Mouse (Mus musculus): ENCODE results near the gene Mtm1.

Gene Mtm1

DNA sequence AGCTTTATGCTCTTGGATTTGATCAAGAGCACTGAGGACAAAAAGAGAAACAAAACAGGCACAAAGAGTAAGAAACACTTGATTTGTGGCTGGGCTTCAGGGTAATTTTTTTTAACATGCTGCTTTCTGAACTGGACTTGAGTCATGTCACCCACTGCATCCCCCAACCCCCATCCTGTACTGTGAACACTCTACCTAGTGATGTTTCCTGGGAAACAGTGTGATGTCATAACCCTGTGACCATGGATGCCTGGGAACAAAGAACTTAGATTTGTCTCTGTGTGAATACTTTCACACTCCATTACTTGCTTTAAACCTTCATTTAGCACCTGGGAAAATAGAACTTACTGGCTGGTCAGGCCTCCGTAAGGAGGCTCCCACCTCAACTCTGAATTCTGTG lies at the start of gene Mtm1:
Gene Mtm1 (plus strand): TSS at position 301 of the 400 bp plus-strand sequence.
- no peak for DNase-seq (ENCODE audit: low read depth)

DNA sequence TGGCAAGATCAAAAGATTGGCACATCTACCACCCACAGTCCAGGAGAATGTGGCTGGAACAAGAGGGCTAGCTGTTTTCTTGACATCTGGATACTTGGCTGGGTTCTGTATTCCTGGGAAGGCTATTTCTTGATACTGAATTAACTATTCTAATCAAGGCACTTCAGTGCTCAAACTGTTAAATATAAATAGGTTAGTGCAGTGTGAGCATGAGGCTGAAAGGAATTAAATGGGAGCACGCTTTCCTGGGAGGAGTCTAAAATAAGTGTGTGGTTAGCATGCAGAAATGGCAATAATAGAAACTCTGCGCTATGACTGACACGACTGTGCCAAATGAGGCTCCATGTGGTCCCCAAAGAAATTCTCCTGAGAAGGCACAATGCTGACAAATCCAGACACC lies 29.0 kb upstream of the Mtm1 start:
- no peak for DNase-seq (ENCODE audit: low read depth)

DNA sequence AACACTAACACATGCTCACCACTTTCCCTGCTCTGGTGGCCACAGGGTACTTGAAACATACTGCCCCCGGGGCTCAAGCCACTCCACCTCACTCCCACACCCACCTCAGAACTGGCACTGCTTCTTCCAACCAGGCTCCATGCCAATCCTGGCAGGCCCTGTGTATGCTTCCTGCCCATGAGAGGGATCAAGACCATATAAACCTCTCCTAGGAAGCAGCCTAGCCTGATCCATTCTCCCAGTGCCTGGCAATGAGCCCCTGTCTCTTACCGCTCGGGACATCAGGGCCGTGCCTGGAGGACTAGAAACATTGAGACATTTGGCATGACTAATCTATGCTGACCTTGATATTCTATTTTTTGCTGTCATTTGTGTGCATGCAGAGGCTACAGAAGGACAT lies 26.9 kb upstream of the Mtm1 start:
- no peak for DNase-seq (ENCODE audit: low read depth)

DNA sequence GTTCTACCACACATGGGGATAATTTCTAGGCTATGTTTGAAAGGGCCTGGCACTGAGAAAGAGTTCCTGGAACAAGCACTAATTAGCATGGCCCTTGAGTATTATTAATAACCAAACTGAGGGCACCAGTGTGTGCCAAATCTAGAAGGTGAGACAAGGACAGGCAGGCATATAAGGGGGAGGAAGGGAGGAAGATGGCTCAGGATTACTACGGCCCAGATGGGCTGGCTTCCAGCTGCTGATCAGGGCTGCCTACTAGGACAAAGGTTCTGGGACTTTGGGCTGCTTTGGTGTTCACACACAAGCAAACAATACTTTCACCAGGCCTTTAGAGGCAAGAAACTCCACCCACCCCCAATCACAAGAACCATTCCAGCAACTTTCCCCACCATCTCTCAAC lies 24.2 kb upstream of the Mtm1 start:
- DNase-seq (ENCODE audit: low read depth): no peak

DNA sequence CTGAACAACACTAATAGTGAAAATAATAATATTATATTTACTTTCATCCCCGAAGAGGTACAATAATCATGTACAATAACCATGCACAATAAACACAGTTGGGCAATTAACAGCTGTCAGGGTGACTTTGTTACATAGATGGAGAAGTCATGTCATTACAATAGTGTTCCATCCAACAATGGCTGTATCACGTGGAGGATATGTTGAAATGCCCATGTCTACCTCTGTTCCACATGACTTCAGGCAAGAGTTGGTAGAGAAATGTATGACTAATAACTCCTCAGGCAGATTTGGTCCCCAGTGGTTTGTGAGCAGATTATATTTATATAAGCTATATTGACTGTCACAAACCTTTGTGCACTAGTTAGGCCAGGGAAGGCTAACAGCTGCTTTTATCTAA lies 5.8 kb upstream of the Mtm1 start:
- DNase-seq (ENCODE audit: low read depth): peak; percentile 60

DNA sequence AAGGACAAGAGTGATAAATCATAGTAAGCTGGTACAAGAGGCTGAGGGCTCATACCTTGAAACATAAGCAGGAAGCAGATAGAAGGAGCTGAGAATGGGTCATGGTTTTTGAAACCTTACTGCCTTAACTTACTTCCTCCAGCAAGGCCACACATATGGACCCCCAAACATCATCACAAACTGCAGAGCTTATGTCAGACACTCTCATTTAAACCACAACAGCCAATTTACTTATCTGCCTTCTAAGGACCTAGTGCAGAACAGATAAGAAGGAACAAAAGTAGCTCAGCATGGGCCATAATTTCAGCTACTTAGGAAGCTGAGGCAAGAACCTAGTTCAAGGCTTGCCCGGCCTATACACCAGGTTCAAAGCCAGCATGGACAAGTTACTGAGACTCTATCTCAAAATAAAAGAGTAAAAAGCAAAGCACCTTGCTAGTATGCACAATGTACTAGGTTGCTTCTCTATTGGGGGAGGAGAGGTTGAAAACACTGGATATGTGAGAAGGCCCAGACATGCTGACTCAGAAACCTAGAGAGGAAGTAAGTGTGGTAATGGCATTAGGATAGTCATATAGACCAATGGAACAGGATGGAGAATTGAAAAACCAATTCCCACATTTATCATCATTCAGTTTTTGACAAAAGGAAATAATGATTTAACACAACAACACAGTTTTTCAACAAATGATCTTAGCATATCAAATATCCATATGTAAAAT lies 4.6 kb upstream of the Mtm1 start:
- peak; percentile 68 for DNase-seq (ENCODE audit: low read depth)

DNA sequence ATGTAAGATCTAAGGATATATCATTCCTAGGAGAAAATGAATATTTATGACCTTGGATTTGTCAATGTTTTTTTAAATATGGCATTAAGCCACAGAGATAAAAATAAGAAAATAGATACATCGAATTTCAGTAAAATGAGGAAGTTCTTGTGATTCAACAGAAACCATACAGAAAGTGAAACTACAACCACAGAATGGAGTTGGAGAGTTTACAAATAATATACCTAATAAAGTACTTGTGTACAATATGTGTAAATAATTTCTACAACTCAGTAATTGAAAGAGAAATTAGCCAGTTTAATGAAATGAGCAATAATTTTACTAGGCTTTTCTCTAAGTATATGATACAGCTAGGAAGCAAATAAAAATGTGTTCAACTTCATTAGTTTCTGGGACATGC lies 4.0 kb upstream of the Mtm1 start:
- peak; percentile 57 for DNase-seq (ENCODE audit: low read depth)

DNA sequence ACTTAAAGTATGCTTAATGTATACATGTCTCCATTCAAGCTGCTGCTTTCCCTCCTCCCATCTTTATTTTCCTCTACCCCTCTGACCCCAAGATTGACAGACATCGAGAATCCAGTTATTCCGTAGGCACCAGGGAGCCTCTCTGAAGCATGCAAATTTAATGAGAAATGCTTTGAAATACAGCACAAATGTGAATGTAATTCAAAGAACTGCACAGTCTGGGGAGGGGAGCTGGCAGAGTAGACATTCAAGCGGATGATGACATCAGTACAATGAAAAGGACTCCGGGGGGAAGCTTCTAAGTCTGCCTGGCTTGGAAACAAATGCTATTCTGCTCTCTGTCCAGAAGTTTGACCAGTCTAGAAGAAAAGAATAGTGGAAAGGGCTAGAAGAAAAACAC lies 2.3 kb downstream of the Mtm1 start:
- DNase-seq (ENCODE audit: low read depth): no peak

DNA sequence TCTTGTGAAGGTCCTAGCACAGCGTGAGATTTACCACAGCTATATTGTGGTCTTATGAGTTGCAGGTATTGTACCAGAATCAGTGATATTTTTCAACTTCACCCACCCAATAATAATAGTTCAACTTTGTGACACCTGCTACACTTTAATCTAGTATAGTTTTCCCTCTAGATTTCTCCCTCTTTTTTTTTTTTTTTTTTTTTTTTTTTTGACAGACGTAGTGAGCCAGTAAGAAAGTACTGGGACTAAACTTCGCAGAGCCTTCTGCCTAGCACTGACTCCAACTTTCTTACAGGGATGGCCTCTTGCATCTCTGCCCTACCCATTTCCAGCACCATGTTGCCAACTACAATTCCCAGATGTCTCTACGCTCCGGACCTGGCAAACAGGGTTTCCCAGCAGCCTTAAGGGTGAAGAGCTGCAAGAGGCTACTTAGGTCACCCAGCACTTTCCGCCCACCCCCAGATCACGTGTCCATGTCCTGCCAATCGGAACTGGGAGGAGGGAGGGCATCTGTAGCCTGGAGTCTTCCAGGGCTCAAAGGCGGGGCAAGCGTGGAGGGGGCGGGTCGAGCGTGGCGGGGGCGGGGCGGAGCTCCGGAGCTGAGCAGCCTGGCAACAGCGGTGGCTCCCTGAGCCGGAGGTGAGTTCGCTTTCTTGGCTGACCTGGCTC lies 4.0 kb downstream of the Mtm1 start:
- peak; percentile 97 for DNase-seq (ENCODE audit: low read depth)

DNA sequence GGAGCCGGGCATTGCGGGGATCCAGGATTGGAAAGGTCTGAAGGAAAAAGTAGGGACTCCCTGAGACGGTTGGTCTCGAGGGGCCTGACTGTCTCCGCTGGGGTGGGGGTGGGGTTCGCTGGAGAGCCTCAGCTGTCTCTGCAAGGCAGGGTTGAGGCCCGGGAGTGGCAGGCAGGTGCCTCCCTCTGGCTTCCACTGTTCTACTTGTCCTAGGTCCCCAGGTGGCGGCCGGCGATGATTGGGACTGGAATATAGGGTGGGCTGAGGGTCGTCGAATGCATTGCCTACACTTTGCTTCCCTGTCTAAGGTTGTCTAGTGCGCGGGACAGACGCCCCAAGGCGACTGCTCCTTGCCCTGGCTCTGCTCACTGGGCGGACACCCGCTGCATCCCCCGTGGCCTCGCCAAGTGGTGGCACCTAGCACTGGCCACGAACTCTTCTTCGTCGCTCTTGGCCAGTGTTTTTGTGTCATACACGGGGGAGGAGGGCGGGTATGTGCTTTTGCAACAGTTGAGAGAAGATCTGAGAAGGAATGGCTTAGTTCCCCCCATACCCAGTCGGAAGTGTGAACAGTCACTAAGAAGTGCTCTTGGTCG lies 4.6 kb downstream of the Mtm1 start:
- DNase-seq (ENCODE audit: low read depth): peak; percentile 59

DNA sequence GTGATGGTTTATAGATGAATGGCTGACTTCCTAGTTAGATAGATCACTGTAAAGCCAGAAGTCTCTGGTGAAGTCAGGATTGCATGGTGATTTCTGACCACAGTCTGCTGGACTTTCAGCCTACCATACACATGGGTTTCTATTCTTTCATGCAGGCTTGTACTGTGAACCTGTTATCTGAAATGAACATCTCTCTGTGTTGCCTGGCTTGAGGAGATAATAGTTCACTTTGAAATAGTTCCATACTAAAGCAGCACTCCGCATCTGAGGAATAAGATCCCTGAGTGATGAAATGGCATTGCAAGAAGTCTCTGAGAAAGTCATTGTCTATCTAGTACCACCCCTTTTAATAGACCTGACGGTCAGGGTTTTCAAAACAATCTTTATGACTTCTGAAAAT lies 6.3 kb downstream of the Mtm1 start:
- peak; percentile 10 for DNase-seq (ENCODE audit: low read depth)

DNA sequence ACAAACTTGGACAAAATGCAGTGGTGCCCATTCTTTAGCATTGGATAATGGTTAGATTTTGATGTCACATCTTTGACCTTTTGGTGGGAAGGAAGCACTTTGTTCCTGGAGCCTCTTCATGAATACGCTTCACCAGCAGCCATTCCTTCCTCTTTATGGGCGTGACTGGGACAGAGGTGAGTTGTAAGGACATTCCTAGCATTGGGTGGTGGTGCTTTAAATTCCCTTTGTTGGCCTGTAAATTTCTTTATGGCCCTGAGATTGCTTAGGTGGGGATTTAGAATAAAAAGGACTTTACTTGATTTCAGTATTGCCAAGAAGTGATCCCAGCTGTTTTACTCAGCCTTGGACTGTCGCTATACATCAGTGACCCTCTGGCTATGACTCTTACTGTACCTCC lies 8.3 kb downstream of the Mtm1 start:
- no peak for DNase-seq (ENCODE audit: low read depth)

DNA sequence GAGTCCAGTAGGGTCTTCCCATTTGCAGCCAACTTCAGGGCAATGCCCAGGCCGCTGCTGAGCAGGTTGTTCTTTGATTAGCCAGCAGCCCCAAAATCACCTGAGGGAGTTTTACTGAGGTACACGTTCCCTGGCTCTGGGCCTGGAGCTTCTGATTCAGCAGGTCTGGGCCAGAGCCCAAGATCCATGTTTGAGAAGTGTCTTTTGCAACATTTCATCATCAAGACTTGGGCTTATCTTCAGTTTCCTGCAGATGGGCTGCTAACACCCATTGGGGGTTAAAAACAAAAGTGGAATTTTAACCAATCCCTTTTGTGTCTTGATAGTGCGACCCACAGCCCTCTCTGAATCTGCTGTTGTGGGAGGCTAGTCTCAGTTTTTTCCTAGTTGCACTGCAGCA lies 10.3 kb downstream of the Mtm1 start:
- DNase-seq (ENCODE audit: low read depth): peak; percentile 49

DNA sequence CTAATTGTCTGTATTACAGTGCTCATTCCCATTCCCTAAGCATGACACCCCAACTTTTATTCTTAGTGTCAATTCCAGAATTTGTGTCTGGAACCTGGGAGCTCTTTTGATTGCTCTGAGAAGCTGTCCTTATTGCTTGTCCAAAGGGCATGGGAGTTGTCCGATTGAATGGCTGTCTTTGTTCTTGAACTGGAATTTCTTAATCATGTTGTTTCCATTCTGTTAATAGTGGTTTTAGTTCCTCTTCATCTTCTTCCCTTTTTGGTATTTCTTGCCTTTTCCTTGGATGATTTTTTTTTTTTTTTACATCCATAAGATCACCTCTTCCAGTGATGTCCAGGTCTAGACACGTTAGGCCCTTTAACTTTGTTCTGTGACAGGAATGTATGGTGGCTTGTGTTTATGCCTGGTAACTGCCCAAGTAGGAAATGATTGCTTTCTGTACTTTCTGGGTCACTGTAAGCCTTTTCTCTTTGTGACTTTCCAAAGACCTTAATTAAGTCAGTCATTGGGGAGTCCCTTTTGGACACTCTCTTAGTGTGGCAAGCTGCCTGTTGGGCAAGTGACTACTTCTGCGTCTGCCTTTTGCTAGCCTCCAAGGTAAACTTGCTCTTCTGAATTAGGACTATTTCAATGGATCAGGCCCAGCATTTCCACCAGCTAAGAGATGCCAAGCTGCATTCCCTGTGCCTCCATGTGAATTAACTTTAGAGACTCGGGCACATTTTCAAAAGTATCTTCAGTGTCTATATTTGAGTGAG lies 12.3 kb downstream of the Mtm1 start:
- DNase-seq (ENCODE audit: low read depth): peak; percentile 8

DNA sequence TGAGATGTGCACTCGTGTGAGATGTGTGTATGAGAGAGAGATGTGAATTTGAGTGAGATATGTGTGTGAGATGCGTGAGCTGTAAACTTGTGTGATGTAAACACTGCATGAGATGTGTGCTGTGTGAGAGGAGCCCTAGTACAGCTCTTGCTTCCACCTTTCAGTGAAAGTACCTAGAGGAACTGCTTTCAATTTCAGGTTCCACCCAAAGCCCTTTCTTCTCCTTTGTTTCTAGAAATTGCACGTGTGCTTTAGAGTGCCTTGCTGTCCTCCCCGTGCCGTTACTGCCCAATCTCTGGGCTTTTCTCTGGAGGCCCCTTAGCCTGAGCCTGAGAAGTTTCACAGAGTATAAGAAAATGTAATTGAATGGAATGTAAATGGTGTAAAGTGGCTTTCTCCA lies 16.3 kb downstream of the Mtm1 start:
- DNase-seq (ENCODE audit: low read depth): no peak

DNA sequence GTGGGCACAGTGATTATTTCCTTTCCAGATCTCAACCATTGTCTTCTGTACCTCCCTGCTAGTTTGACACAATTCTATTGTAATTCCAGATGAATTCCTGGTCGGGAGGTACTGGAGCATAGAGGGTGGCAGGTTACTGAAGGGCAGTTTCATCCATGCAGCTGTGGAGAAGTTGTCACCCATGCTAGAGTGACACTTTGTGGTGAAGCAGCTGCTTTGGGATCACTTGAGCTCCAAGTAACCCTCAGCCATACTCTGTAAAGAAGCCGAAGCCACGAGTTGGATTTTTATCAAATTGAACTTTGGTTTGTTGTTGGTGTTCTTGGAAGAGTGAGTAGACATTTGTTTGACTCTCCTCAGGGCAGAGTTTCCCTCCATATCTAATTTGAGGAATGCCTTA lies 17.6 kb downstream of the Mtm1 start:
- DNase-seq (ENCODE audit: low read depth): no peak

DNA sequence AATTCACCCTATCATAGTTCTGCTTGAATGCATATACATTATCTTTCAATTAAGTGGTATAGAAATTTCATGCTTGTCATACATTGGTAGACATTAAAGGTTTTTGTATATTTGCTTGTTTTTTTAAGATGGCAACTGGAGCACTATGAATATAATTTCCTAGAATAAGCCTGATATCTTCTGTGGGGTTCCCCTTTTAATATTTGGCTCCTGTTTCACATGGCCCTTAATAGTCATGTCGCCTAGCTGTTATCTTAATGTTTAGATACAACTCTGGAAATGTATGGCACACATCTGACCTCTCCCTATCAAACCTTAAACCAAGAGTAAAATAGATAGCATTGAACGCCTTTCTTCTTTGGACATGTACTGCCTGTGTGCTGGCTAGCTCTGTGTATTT lies 20.3 kb downstream of the Mtm1 start:
- no peak for DNase-seq (ENCODE audit: low read depth)

DNA sequence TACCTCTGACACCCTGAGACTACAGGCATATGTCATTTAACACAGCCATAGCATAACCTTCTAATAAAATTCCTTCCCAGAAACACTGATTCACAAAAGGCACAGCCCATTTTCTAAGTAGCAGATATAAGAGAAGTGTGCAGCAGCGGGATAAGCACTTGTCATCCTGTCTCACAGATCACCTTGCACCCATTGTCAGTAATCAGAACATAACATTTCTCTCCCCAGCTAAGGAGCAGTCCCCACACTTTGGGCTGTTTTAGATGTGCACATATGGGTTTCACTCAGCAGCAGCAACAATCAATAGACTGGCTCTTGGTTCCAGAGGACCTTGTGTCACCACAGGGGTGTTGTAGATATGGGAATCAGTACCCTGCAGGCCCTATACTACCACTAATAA lies 45.9 kb downstream of the Mtm1 start:
- no peak for DNase-seq (ENCODE audit: low read depth)

DNA sequence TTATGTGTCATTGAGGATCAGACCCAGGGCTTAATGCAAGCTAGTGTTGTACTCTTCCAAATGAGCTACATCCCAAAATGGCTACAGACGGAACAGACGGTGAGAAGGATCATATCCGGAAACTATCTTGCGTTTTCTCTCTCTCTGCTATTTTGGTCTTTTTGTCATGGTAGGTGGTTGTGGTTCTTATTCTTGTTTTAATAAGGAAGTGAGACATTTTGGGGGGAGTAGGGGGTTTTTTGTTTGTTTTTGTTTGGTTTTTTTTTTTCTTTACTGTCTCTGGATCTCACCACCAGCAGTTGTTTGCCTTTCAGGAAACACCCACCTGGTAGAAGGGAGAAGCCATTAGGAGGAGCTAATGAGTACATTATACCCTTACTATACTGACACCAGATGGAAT lies 50.3 kb downstream of the Mtm1 start:
- no peak for DNase-seq (ENCODE audit: low read depth)

DNA sequence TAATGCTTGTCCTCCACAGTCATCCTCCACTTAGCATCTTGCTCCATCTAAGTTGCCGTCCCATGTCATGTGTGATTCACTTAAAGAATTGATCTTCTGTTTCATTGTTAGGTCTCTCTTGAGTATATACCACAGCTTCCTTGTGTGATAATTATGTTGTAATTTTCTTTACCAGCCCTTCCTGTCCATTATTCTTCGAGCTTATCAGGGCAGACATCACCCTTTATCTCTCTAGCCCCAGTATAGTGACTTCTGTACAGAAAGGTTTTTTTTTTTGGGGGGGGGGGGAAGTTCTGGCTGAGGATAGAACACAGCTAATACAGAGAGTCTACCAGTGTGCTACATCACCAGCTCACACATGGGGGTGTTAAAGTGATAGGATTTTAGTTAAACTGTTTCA lies 53.7 kb downstream of the Mtm1 start:
- DNase-seq (ENCODE audit: low read depth): peak; percentile 86

DNA sequence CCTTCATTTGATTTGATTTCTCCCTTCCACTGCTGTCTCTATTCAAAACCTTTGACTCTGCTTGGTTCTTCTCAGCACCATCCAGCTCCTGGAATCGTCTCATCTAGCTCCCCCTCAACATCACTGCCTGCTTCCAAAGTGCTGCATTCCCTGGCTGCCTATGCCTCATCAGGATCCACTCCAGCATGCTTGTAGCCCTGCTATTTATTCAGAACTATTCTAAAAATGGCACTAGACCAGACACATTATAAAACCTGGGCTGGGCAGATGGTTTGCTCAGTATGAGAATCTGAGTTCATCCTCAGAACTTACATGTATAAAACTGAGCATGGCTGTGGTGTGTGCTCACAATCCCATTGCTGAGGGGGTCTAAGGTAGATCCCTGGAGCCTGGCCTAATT lies 58.4 kb downstream of the Mtm1 start:
- DNase-seq (ENCODE audit: low read depth): no peak

DNA sequence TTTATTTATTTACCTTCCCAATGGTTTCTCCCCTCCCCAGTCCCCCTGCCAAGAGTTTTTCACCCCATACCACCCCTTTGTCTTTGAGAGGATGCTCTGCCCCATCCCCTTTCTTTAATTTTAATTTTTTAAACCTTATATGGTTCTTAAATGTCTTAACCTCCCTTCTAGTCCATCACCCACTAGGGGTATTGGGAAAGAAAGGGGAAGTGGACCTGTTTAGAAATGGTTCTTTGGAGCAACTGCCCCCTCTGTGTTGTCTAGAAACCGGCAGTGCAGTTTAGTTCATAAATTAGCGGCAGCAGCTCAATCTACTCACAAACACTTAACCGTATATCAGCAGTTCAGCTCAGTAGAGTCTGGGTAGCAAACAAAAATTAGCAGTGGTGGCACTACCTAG lies 63.6 kb downstream of the Mtm1 start:
- DNase-seq (ENCODE audit: low read depth): peak; percentile 8

DNA sequence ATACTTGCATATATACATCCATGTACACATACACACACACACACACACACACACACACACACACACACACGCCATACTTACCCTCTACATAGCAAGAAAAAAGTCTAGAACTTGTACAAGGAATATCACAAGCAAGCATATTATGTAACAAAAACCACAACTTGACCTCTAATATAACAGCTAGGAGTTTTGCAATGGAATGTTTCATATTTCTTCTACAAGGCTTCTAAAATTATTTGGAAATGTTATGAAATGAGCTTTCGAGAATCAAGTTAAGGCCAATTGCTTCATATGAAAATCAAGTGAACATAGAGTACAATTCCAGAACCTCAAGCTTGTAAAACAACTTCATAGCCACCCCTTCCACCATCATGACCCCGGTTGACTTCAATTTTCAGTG lies 74.9 kb downstream of the Mtm1 start:
- DNase-seq (ENCODE audit: low read depth): peak; percentile 51

Data from 416B (cell line).